Mouse (Mus musculus) cerebellum, adult (tissue): ENCODE data around the gene Aftph.
"Not testable (repeated sequence)": the region's sequence is repeated elsewhere in the genome, so short reads cannot be mapped to it uniquely, and the experiment has no call there.

ENCODE experiments used
- ATAC-seq: cut with Nextera tagmentation; 2 replicates; pipeline ENCODE4 v1.9.2; 2017; ENCODE audit warnings: mild to moderate bottlenecking, moderate library complexity, mixed read lengths; ENCODE audit not compliant: insufficient number of reproducible peaks, low FRiP score, low TSS enrichment

The Aftph gene

DNA sequence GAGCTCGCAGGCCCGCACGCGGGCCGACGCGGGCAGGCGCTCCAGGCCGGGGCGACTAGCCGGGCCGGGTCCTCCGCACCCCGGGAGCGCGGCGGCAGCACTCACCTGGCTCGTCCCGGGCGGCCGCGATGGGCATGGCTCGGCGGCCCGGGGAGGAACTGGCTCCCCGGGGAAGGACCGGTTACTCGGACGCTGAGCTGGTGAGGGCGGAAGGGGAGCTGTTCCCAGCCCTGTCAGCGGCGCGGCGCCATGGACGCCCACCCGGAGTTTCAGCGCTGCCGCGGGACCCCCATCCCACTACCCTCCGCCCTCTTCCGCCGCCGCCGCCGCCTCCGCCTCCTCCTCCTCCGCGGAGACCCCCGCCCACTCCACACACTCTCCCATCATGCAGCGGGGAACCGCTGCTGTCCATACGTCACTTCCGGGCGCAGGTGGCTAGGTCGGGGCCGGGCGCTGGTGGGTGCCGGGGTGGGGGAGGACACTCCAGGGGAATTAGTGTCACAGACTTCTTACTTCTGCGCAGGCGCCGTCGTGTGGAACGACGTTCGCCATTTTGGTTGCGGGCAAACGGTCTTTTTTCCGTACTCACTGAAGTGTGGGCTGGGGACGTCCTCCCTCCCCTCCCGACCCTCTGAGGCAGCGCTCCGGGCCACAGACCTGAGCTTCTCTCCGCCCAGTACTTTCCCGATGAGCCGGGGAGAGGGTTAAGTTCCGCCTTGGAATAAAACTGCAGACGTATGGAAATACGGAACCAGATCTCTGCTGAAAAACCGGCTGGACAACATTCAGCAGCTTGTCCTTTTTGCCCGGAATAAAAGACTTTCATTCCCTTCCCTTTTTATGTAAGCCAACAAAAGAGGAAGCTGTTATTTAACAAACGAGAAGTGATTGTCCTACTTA, at the start of gene Aftph:
Gene Aftph (minus strand): TSS at position 389 of the 900 bp plus-strand sequence.
- ATAC-seq, result peak; percentile 95

DNA sequence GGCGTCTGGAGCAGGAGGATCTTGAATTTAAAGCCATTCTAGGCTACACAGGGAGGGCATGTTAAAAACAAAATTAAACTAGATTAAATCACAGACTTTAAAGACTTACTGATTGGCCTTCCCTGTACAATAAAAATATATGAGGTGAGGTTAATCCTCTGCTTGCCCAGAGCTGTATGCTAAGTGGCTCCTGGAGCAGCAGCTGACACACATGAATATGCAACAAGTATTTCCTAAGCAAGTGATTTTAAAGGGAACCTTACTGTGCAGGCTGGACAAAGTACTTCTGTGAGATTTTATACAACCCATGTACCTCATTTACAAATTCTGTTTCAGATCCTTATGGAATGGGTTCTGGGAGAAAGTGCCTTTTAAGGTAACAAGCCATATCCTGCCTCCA, 47.6 kb upstream of the Aftph start:
- no peak for ATAC-seq

DNA sequence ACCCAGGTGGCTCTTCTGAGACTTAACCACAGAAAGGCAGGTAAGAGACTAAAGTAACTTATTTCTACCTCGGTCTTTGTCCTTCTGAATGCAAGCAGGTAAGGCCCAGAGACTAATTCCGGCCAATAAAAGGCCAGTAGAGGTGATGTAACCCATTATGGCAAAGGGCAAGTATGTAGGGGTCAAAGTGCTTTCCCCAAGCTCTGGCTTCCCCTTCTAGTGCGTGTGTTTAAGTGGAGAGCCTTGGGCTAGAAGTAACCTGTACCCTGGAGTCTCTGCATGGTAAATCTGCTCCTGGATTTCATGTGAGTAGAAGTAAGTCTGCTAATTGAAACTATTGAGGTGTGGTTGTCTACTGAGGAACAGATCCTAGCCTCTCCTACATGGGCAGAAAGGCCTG, 46.7 kb upstream of the Aftph start:
- no peak for ATAC-seq

DNA sequence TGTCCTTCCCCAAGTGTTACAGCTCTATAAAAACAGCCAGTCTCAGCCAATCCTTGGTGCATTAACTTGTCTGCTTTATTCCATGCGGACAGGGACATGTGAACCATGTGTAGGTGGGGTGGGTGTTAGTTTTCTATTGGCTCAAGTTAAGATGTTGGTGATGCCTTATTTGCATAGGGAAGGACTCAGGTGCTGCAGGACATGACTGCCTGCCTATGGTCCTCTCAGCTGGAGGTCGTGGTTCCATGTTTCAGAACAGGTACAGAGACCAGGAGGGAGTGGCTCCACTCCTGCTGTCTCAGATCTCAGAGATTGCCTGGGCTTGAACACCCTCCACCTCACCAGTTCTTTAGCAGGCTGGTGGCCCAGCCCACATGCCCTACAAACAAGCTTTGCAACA, 44.8 kb upstream of the Aftph start:
- no peak for ATAC-seq

DNA sequence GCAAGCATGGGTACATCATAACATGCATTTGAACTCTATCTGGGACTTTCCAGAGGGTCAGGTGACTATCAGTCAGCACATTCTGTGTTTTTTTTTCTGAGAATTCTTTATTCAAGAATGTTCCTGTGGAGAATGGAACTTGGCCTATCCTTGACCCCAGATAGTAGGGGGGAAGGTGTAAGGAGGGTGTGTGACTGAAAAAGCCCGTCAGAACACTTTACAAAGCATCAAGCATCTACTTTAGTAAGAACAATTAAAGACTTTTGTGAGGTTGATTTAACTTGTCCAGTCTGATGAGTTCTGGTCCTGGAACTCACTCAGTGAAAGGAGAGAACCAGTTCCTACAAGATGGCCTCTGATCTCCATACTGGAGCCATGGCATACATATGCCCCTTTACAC, 43.8 kb upstream of the Aftph start:
- ATAC-seq, result no peak

DNA sequence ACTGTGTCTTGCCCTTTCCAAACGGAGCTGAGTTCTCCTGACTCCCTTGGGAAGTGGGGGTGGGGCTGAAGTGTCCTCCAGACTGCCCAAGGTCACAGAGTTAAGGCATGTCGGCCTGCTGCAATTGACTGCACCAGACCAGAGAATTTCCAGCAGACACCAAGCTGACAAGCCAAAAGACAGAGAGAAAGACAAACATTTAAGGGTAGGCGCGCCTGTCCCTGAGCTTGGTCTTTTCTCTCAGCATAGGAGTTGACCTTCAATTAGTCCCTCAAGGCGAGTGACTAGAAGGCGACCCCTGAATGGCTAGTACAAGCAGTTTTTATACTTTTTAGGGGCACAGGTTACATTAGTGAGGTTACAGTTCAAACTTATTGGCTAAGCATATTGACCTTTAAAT, 43.4 kb upstream of the Aftph start:
- no peak for ATAC-seq

DNA sequence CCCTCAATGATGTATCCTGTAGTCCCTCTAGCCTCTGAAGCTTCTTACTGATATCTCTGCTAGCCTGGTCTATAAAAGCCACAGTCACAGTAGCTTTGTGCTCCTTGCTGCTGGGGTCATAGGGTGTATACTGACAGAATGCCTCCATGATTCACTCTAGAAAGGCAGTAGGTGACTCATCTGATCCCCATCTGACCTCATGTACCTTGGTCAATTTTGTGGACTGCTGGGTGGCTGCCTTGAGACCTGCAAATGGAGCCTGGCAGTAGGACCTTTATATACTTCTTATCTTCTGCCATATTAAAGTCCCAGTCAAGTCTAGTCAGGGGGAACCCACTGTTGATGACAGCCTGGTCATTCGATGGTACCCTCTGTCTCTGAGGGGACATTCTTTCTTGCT, 42.1 kb upstream of the Aftph start:
- no peak for ATAC-seq

DNA sequence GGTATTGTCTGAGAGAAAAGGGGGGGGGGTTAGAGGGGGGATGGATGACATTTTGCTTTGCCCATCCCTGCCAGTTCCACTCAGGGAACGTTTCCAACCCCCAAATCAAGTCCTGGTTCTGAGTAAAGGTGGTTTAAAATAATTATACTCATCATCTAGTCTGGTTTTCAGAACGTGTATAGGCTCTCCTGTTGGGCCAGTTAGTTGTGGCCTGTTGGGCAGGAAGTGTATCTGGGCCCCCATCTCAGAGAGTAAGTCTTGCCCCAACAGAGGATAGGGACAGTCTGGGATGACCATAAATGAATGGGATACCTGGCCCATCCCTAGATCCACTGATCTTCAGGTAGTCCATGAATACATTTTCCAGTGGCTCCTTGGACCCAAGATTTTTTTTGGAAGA, 41.2 kb upstream of the Aftph start:
- ATAC-seq, result no peak

DNA sequence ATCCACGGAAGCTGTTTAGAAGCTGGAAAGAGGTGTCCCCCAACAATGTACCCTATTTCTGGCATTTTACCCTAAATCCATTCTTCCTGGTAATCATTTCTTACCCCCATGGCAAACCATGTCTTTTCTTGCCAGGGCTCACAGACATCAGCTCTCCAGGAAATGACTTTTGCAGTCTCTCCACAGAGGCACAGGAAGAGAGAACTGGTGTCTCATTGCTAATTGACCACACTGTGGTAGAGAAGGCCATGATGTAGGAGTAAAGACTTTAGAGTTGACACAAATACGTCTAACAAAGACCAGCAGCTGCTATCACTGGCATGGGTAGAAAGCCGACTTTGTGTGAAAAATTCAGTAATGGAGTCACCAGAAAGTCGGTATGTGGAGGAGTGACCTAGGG, 38.9 kb upstream of the Aftph start:
- no peak for ATAC-seq

DNA sequence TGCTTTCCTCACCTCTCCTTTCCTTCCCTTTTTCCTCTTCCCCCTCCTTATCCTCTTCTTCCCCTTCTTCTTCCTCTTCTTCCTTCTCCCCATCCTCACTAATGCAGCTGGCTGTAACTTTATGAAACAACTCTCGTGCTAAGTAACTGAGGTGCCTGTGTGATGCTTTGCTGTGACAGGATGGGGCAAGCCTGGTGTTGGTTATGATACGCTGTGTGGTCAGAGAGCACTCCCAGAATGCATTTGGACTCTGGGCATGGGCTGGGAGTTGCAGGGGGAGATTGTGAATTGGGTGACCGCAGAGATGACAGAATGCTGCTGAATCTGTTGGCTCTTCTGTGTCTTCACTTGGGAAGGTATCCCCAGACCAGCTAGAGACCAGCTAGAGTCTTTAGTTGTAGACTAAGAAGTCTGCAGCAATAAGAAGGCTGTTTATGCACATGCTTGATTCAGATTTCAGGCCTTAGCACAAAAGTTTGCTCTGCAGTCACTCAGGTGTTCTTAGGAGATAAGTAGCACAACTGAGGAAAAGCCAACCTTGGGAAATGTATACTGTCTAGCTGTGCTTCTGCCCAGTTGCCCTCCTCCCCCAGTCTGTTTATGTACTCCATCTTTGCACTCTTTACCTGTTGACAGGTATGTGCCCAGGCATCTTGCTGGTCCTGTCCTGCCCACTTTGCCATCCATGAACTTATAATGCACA, 37.6 kb upstream of the Aftph start:
- ATAC-seq, result no peak

DNA sequence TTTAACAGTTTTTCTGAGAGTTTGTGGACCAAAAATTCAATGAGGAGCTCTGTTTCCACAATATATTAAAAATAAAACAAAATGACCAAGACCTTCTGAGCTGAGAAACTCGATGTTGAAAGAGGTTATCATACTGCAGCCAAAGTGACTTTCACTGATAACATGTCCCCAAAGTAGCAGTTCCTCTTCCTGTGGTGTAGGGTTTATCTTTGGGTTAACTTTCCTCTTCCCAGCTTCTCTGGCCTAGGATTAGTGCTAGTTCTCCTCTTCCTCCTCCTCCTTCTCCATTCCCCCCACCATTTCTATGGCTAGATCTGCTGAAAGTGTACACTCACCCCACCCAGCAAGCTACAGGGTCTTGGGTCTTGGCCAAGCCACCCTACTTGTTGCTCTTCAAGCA, 36.9 kb upstream of the Aftph start:
- ATAC-seq, result no peak

DNA sequence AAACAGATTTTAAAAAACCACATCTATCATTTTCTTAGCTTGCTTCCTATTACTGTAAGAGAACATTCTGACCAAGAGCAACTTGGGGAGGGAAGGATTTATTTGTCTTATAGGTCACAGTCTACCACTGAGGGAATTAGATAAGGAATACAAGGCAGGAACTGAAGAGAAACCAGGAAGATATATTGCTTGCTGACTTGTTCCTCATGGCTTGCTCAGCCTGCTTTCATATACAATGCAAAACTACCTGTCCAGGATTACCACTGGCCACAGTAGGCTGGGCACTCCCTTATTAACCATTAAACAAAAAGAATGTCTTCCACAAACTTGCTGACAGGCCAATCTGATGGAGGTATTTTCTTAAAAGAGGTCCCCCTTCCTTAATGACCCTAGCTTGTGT, 35.3 kb upstream of the Aftph start:
- ATAC-seq, result no peak

DNA sequence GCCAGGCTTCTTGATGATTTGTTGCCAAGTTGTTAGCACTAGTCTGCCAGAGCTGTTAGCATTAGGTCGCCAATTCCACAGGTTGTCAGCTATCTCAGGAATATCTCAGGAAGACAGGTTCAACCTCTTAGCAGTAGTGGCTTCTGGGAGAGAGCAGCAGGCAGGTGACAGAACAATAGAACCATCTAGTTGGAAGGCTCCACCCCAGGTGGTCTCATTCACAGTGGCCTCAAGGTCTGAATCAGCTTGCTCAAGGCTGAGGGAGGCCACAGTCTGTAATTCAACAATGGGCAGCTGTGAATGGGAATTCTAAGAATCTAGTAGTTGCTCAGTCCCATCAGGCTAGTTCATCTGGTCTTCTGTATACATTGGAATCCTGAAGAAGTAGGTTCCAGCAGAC, 31.3 kb upstream of the Aftph start:
- ATAC-seq, result no peak

DNA sequence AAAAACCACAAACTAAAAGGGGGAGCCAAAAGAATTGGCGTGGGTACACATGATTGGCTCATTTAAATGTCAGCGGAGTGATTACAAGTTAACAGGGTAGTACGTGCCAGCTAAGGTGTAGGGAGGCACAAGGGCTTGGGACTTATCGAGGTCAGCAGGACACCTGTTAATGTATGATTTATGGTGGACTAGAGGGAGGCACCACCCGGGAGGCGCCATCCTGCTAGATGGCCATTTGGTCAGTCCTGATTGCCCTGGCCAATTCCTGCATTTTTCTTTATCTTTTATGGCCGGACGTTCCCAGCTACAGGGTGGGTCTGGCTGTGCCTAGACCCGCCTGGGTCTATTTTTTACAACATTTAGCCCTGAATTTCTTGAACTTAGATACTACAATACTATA, 30.4 kb upstream of the Aftph start:
- not testable (repeated sequence) for ATAC-seq

DNA sequence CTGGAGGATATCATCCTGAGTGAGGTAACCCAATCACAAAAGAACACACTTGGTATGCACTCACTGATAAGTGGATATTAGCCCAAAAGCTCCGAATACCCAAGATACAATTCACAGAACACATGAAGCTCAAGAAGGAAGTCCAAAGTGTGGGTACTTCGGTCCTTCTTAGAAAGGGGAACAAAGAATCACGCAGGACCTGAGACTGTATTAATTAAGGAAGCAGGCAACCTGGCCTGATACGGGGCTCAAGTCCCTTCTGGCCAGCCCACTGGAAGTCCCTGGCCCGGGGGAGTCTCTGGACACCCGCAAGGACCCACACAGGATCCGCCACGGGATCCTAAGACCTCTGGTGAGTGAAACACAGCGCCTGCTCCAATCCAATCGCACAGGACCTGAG, 20.6 kb upstream of the Aftph start:
- not testable (repeated sequence) for ATAC-seq

DNA sequence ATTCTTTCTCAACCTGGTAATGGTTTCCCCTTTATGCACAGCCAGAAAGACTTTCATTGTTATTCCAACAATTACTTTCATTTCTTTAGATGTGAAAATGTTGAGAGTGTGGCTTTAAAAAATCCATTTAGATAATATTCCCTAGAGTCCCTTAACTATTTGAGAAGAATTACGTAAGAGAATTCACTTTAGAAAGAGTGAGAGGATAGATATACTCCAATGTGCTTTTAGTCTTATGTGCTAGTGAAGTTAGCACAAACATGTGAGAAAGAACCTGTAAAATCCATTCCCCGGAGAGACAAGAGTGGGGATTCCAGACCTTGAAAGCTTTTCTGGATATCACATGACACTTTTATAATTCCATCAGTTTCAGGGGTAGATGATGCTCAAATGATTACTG, 9.2 kb upstream of the Aftph start:
- no peak for ATAC-seq

DNA sequence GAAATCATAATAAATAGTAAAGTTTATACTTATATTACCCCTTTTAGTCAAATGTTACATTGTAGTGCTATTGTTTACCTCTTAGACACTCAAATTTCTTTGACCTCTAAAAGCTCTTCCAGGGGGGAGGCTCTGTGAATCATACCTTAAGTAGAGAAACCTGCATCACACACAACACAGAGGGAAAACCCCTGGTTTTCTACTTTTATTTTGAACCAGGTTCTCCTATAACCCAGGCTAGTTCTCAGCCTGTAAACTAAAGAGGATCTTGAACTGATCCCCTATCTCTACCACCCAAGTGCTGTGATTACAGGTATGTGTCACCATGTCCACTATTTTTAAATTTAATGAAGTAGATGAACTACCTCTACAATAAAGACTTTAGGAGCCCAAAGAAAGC, 2.0 kb upstream of the Aftph start:
- no peak for ATAC-seq

DNA sequence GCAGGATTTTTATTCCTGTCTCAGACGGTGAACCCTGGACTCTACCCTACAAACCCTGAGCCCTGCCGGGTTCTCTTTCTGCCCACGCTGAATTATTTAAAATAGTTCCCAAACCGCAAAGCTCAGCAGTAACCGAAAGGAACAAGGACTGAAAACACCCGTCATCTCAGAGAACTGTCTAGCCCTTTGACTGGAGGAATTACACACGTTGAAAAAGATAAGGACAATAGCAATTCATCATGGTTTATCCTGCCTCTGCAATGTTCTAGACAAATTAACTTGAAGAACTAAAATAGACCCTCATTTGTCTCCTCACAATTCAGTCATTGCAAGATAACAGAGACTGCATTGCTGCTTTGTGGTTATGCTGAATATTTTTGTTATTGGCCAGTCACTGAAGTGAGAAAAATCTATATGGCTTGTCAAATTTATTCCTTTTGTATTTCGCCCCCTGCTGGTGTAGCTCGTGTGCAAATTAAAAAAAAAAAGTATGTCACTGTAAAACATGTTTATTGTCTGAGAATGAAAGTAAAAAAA, 1.0 kb upstream of the Aftph start:
- no peak for ATAC-seq

DNA sequence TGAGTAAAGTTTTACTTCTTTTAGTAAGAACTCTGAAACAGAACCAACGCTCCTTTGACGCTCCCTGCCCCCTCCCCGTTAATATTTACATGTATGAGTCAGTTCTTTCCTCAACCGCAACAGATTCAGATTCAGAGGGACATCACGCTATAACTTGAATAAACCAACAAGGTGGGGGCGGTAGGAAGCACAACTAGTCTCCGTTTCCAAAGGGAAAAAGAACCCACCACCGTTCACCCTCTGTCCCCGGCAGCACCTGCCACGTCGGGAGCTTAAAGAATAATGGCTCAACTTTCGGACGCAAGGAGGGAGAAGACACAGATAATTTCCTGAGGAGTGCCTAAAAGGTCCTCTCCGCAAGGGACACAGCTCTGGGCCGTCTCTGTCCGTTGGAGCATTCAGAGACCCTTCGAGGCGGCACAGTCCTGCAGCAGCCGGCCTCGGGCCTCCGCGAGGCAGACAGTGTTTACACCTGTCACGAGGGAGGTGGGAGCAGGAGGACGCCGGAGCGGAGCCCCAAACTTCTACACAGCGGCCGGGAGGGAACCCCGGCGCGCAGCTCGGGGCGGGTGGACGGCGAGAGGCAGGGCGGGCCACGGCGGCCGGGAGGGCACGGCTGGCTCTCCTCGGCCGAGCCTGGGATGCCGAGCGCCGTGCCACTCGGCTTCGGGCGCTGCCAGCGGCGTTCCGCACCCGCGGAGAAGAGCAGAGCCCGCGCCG, 748 bp downstream of the Aftph start:
- no peak; the same call in none of the 2 replicates for ATAC-seq

DNA sequence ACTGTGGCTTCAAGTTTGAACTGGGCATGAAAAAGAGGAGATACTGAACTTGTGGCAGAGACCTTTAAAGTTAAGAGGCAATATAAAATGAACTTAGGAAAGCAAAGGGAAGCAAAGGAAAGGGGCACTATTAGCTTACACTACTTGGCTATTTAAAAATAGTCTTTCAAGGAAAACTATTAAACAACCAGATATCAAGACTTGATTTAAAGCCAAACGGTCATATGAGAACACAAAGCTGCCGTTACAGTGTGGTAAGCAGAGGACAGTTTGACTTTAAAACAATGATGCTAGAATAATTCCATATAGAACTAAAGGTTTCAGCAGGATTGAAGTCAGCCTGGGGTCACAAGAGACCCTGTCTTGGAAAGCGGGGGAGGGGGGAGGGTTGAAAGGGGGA, 7.3 kb downstream of the Aftph start:
- ATAC-seq, result no peak

DNA sequence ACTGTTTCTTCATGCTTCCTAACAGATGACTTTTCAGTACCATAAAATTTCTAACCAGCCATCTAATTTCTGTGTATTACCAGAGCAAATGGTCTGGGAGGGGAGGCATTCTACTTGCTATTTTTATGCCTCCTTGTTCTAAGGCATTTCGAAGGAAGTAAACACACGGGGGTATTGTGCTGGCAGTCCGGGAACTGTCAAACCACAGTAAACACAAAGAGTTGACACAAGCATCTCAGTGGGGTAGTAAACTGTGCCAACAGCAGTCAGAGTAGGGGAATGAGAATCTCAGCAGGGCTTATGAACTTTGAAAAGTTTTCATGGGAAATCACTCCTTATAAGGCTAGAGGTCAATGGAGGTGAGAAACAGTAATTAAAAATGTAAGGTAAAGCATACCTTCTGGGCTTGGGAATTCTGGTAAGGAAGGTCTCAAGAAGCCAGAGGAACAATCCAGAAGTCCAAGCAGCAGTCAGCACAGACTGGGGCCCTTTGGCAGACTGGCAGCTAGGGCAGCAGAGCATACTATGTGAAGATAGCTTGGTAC, 7.8 kb downstream of the Aftph start:
- ATAC-seq, result no peak
